Mouse (Mus musculus) testis, postnatal 10 days (tissue): Measurements from ENCODE around the gene Prg2.

Experiments used
- DNase-seq: peaks from one replicate; pipeline ENCODE4 v3.0.0; 2021; ENCODE audit warnings: low spot score

Gene Prg2

GRCm38 (mm10) chr2:84961901-84962300, 18.4 kb upstream of the Prg2 start:
- no peak for DNase-seq

GRCm38 (mm10) chr2:84962906-84963507, 17.3 kb upstream of the Prg2 start:
- no peak for DNase-seq

- DNase-seq: no peak
Measured at GRCm38 (mm10) chr2:84964111-84964801, 16.0 kb upstream of the Prg2 start.

- DNase-seq: no peak
Measured at GRCm38 (mm10) chr2:84967318-84967991, 12.8 kb upstream of the Prg2 start.

GRCm38 (mm10) chr2:84975580-84975979, 4.7 kb upstream of the Prg2 start:
- DNase-seq: no peak

- DNase-seq: no peak
Measured at GRCm38 (mm10) chr2:84987930-84988329, 7.7 kb downstream of the Prg2 start, which contains the start of gene Prg3. Gene Prg3, plus strand, starts transcription at chr2:84988215.

- no peak for DNase-seq
Measured at GRCm38 (mm10) chr2:84996376-84996775, 16.1 kb downstream of the Prg2 start.

GRCm38 (mm10) chr2:84999486-85000181, 19.4 kb downstream of the Prg2 start:
- DNase-seq: no peak

GRCm38 (mm10) chr2:85001497-85001896, 21.2 kb downstream of the Prg2 start:
- DNase-seq: no peak

GRCm38 (mm10) chr2:85002575-85002974, 22.3 kb downstream of the Prg2 start:
- DNase-seq: no peak

GRCm38 (mm10) chr2:85004341-85004740, 24.1 kb downstream of the Prg2 start:
- DNase-seq: no peak

GRCm38 (mm10) chr2:85006600-85006999, 26.3 kb downstream of the Prg2 start:
- no peak for DNase-seq

- no peak for DNase-seq
Measured at GRCm38 (mm10) chr2:85007729-85008128, 27.5 kb downstream of the Prg2 start.

GRCm38 (mm10) chr2:85009212-85009611, 29.0 kb downstream of the Prg2 start:
- no peak for DNase-seq

GRCm38 (mm10) chr2:85011906-85012604, 31.8 kb downstream of the Prg2 start:
- peak; percentile 51 for DNase-seq

GRCm38 (mm10) chr2:85012679-85013078, 32.4 kb downstream of the Prg2 start:
- no peak for DNase-seq

- DNase-seq: no peak
Measured at GRCm38 (mm10) chr2:85013826-85014587, 33.7 kb downstream of the Prg2 start.

- no peak for DNase-seq
Measured at GRCm38 (mm10) chr2:85014588-85014982, 34.3 kb downstream of the Prg2 start.

- DNase-seq: no peak
Measured at GRCm38 (mm10) chr2:85022043-85022442, 41.8 kb downstream of the Prg2 start.

- no peak for DNase-seq
Measured at GRCm38 (mm10) chr2:85026178-85026577, 45.9 kb downstream of the Prg2 start.

GRCm38 (mm10) chr2:85027281-85027680, 47.0 kb downstream of the Prg2 start:
- DNase-seq: no peak
